Mouse (Mus musculus) myocyte (in vitro differentiated cells): ENCODE measurements around the gene Nol4l.

ENCODE experiments used
- CEBPB ChIP-seq: IDR thresholded peaks from 2 replicates; pipeline ENCODE4 v1.6.1; 2011; ENCODE audit warnings: mild to moderate bottlenecking, moderate library complexity; ENCODE audit not compliant: poor library complexity, insufficient read depth, severe bottlenecking
- MYOD1 ChIP-seq, 3 experiments: IDR thresholded peaks; one replicate each; pipeline ENCODE4 v1.6.1; 2011; ENCODE audit warnings: control low read depth in 2 of 3, low read depth in 2 of 3, mild to moderate bottlenecking in 2 of 3, moderate library complexity in 1 of 3; ENCODE audit not compliant: insufficient read length in 2 of 3, control insufficient read depth in 1 of 3
- TCF3 ChIP-seq: IDR thresholded peaks from one replicate; pipeline ENCODE4 v1.6.1; 2011; ENCODE audit warnings: low read depth, control low read depth; ENCODE audit not compliant: insufficient read length

- no peak for TF ChIP-seq CEBPB
- TF ChIP-seq TCF3: no peak
- TF ChIP-seq MYOD1 (IDR thresholded peaks at IDR 0.05; ENCODE audit: control insufficient read depth in 1 of 3, insufficient read length in 2 of 3, low read depth in 2 of 3): peak in 1 of 3 experiments; percentile 13
These were observed 45.8 kb upstream of the Nol4l start for GRCm38 (mm10) chr2:153575554-153575953.
